Mouse (Mus musculus): ENCODE results near the gene Blmh.

Gene Blmh

DNA sequence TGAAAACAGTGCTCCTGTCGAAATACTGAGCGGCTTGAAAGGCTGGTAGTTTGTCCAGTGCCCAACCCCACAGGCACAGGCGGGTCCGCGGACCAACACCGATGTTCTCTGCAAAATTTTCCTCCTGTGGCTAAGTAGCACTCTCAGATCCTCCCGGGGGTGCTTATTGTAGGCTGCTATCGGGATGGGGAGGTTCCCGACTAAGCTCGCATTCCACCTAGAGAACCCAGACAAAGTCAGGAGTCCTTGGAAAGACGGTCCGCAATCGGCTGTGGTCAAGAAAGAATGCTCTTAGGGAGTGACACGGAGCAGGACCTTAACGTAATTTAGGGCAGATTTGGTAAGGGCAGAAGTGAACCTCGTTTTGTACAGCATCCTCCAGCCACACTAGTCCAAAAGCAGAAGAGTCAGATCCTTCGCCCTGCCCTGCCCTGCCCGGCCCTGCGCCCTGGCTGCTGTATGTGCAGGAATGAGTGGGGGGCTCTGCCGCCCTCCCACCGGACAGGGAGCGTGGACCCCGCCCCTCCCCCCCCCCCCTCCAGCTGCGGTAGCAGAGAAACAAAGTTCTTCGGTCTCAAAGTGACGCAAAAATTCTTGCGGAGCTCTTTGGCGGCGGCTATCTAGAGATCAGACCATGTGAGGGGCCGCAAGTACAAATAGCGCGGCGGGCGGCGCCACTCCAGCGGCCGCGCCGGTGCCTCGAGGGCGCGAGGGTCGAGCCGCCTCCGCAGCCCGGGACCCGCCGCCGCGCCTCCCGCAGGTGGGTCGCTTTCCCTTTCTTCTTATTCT is 73.5 kb downstream of the Blmh start, which contains the start of gene Slc6a4:
TSS of gene Slc6a4 (plus strand) at position 688 of the 789 bp plus-strand sequence.
- DNase-seq (ENCODE audit: low read depth, low spot score) = no peak

DNA sequence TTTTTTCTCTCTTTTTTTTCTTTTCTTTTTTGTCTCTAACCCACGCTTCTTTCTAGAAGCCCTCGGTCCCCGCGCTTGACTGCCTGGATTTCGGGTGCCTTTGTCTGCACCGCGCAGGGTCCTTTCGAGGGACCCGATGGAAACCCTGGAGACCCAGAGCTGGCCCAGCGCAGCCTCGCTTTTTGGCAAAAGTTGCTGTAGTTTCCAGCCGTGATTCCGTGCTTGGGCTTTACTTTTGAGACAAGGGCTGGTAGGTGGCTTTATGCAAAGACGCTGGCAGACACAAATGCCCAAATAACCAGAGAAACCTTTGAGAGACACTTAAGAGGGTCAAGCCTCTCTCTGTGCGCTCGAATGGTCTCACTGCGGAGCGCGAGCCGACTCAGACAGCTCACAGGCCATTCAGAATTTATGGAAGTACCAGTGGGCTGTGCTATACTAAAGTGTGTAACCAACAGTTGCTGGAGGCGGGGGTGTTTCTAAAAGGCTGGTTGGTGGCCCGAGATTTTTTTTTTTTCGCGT is 74.2 kb downstream of the Blmh start:
- DNase-seq (ENCODE audit: low read depth, low spot score) = no peak

DNA sequence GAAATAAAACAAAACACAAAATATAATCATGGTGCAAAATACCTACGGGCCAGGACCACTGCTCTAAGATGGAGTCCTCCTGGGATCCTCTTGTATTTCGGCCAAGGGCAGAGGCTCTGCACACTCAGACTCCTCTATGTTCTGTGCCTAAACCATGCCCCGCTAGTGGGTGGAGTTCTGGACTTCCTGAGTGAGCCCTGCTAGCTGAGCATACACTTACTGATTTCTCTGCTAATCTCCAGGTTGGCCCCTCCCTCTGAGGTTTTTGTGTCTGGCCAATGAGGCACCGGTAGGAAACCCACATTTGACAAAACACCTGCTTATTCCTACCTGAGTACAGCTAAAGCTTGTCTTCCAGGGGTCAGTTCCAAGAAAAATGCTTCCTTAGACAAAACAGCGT is 76.1 kb downstream of the Blmh start:
- no peak for DNase-seq (ENCODE audit: low read depth, low spot score)

DNA sequence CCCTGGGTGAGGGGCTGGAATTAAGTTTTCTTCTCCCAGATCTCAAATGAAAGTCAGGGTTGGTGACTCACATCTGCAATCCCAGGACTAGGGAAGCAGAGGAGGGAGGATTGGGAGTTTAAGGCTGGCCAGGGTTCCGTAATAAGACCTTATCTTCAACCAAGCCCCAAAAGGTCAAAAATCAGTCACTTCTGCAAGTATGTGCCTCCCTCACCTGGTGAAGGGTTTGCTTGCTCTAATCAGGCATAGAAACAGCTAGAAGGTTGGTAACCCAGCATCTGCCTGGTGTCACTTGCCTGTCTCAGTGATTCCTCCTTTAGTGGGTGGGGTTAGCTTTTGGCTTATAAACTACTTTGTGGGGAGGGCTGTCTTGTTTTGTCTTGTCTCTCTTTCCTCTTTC is 77.8 kb downstream of the Blmh start:
- DNase-seq (ENCODE audit: low read depth, low spot score) = no peak

DNA sequence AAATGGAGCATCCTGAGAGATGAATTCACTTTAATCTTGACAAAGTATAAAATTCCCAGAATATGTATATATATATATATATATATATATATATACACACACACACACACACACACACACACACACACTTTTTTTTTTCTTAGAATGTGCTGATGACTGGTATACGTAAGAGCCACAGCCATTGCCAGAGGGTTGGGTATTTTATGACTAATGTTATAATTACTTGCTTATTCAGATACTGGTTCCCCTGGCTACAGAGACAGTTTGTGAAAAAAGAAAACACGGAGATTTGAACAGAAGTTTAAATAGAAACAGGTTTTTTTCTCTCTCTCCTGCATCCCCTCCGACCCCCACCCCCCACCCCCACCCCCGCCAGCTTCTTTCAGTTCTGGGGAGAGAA is 81.3 kb downstream of the Blmh start:
- DNase-seq (ENCODE audit: low read depth, low spot score) = no peak

DNA sequence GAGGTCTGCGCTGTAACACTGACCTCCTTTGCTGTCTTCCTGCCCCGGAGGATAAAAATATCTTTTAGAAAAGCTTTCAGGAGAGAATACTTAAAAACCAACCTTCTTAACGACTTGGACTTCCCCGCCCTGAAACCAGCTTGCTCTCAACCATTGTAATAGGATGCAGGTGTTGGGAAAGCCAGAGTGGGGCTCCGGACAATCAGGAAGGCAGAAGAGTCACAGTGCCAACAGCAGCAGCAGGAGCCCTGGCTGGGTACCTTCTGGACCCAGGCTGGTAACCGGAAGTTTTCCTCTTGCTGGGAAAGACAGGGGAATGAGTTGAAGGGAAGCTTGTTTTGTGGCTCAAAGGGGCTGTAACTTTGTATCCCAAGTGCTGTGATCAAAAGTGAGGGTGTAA is 82.0 kb downstream of the Blmh start:
- DNase-seq (ENCODE audit: low read depth, low spot score) = no peak

DNA sequence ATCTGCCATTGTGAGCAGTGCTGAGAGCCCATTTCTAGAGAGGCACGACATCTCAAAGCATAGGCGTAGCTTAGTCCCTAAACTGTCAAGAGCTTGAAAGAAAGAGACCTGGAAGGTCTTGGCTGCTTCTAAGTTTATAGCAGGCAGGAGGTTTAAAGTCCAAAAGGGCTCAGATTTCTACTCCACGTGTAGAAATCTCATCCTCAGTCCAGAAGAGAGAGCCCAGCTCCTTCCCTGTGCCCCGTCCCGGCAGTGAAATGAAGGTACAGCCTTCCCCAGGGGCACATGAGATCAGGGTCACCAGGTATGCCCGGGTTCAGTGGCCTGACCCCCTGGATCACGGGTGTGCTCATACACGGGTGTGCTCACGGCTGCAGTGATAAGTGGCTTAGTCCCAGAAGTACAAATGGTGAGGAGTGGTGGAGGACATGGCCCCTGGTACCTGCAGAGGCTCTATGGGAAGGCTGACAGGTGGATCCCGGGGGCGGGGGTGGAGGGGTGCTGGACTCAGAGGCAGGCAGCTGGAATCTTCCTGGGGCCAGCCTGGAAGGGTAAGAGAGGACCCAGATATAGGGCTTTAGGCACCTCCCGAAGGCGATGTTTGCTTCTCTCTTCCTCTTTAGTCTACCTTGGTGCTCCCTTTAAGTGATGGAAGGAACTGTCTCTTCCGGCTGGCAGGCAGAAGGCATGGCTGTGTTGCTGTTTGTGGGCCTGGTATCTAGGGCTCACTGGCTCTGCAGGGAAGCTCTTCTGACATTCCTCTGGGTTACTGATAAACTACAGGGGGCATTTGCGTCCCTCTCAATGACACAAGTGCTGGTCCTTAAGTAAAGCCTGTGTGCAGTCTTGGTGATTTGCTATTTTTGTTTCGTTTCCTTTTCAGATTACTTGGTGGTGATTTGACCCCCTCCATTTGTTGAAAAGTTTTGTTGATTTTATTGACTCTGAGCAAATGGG is 84.7 kb downstream of the Blmh start:
- no peak for DNase-seq (ENCODE audit: low read depth, low spot score)

DNA sequence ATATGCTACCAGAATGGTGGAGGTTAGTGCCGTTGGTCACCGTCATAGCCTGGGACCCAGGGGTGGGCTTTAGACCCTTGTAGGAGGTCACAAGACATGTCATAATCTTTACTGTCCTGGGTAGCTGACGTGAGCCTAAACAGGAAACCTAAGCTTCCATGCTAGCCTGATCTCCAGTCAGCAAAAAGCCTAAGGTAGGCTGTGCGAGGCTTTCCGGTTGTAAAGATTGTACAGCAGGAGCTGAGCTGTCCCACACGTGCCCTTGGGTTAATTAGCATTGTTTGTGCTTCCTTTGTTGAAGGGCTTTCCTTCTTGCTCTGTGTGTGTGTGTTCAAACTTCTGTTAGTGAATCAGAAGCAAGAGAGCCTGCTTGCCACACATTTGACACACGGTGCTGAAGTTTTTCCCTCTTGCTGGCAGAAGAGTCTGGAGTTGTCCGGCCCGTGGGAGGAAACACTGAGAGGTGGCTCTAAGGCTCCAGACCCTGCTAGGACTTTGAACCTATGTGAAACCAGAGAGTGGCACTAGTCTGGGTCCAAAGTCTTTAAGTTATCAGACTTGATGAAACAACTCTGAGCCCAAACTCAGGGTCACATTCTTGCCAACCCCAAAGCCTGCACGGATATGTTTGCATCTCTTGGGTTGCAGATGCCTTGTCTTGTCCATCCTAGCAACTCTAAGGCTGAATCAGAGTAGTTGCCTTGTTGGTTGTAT is 86.3 kb downstream of the Blmh start:
- no peak for DNase-seq (ENCODE audit: low read depth, low spot score)

DNA sequence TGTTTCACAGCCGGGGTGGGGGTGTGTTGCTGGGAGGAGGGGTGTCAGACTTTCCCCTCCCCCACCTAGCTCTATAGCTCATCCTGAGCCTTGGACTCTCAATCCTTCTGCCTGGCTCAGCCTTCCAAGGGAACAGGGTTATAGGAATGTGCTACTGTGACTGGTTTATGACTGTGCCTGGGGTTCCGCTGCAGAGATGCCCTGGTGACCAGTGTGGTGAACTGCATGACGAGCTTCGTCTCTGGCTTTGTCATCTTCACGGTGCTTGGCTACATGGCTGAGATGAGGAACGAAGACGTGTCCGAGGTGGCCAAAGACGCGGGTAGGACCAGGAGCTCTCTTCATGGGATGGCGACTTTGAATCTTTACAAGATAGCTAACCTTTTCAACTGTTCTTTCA is 93.4 kb downstream of the Blmh start:
- no peak for DNase-seq (ENCODE audit: low read depth, low spot score)

DNA sequence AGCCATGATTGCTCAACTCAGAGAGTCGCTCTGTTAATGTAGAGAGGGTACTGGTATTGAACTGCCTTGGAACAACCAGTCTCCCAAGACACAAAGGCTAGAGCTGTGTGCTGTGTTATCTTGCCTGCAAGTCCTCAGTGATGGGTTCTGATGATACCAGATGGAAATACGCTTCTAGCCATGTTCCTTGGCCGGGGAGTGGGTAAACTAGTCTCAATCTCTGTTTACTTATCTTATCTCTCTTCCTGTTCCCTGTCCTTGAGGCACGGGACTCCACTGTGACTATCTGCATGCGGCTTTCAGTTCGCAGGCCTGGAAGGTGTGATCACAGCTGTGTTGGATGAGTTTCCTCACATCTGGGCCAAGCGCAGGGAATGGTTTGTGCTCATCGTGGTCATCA is 94.9 kb downstream of the Blmh start:
- DNase-seq (ENCODE audit: low read depth, low spot score) = no peak

DNA sequence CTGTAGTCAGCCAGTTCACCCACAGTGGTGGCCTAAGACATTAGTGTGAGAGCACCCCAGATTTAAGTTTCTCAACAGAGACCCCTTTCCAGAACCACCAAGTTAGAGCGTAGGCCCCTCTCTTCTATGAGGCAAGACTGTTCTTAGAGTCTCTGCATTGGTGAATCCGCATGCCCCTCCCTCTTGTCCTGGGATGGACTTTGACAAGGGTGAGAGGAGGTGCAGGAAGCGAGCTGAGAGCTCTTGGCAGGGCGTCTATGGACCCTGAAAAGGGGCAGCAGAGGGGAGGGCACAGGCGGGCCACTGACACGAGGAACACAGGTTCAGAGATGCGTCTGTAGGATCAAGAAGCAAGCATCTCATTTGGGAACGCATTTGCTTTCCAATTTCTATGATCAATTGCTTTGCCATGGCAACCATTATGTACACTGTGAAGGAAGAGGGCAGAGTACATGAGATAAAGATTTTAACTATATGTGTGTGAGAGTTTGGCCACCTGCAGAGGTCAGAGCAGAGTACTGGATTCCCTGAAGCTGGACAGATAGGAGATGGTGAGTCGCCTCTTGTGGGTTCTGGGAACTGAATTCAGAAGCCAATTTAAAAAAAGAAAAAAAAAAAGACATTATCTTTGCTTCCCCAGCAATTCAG is 97.3 kb downstream of the Blmh start:
- no peak for DNase-seq (ENCODE audit: low read depth, low spot score)

DNA sequence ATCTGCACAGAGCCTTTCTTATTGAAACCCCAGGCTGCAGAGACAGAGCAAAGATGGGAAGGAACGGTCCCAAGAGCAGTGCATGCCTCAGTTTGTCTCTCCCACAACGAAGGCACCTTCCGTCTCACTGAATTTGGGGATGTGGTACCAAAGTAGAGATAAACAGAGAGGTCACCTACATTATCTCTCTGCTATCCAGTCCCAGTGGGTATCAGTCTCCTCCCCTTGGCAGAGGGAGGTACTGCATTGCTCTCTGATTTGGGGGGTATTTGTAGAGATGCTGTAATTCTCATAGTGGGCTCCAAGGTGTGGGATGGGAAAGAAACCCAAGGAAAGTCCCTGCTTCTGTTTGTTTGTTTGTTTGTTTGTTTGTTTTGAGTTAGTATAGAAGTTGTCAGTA is 102.0 kb downstream of the Blmh start:
- DNase-seq (ENCODE audit: low read depth, low spot score) = no peak

DNA sequence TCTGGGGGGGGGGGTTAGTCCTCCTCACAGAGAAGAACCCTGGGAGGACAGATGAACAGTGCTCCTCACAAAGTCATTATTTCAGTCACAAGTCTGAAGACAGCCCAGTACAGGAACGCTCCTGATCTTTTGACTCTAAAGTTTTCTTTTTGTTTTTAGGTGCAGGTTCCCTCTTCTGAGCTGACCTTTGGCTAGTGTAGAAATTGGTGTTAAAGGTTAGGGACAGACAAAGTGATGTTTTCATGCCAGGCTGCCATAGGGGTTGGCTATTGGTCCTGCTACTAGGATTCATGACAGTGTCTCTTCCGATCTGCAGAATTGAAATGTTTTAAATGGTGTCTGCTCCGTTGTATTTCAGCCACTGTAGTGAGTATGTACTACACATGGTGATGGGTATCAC is 103.5 kb downstream of the Blmh start:
- no peak for DNase-seq (ENCODE audit: low read depth, low spot score)

DNA sequence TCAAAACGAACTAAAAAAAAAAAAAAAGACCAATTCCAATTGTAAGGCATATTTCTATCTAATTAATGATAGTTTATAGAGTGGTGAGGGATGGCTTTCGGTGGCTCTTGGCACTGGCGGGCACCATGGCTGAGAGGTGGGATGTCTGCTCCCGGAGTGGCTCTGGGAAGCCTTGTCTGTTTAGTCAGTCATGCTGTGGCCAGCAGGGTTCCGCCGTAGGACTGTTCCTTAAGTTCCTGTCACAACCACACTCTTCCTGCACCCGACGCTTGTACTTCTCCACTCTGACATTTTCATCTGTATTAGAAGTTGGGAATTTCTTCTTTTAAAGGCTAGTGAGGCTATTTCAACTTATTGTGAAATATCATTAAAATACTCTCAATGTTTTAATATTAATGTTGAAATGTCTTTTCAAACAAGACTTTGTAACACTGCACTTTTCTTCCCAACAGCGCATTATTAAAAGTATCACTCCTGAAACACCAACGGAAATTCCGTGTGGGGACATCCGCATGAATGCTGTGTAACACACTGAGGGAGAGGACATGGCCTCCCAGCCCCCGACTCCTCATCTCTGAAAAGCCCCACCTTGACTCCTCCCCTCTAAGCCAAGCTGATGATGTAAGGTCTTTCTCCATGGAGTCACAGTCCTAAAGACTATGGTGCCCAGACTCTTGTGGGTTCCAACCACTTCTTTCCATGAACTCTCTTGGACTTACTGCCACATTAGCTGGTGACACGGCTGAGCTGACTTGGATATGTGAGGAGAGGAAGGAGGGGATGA is 106.7 kb downstream of the Blmh start:
- no peak for DNase-seq (ENCODE audit: low read depth, low spot score)

Data from mesoderm, embryonic 11.5 days (tissue).